Mouse (Mus musculus): ENCODE data around the gene BC048403. TPM values are rescaled to one million over a fixed set of nuclear protein-coding genes. Genes with fewer than 3 reads are reported as not detected.

BC048403 gene
- total RNA-seq, 2 experiments from 2014 or later, result 1.4 to 1.5 TPM

GRCm38 (mm10) chr10:121800041-121800440, 60.3 kb downstream of the BC048403 start:
- DNase-seq (ENCODE audit: low spot score), result no peak
- intact Hi-C loops (cut with DNase I), result no loop called here

Other genes starting within 250 kb of the BC048403 start
- 10 to 100 TPM; 16.7 to 20.4 TPM for gene Tbk1, start 153.2 kb upstream of the BC048403 start, total RNA-seq (2021)
- 10 to 100 TPM; 24.3 to 24.7 TPM for gene Xpot, start 113.6 kb upstream of the BC048403 start, total RNA-seq (2021)
- not detected for gene D930020B18Rik, start 98.3 kb upstream of the BC048403 start, total RNA-seq (2021)